Mouse (Mus musculus) hindbrain, embryonic 10.5 days (tissue): Measurements from ENCODE around the gene Tet1. TPM values are rescaled to one million over a fixed set of nuclear protein-coding genes. Genes with fewer than 3 reads are reported as not detected.

Experiments used
- polyA plus RNA-seq: library from polyadenylated mRNA; unstranded; fragments of >200 nt; fragmentation: Nextera tagmentation; extraction: Ambion mirVana; gene quantifications from 2 replicates; pipeline ENCODE4 v1.2.1, GENCODE M21; 2016

The Tet1 gene
- polyA plus RNA-seq, 1 experiment from 2014 or later = 26.7 TPM

Other genes starting within 250 kb of the Tet1 start
- 3.2 and 3.3 TPM in 2 replicates for gene Stox1, start 182.9 kb downstream of the Tet1 start, polyA plus RNA-seq
- 109 and 154 TPM in 2 replicates for gene Ccar1, start 116.7 kb downstream of the Tet1 start, polyA plus RNA-seq
- 9.3 and 9.6 TPM in 2 replicates for gene Slc25a16, start 11.6 kb upstream of the Tet1 start, polyA plus RNA-seq
- gene Dna2, start 38.0 kb upstream of the Tet1 start, polyA plus RNA-seq = 21.0 and 32.2 TPM in 2 replicates
- gene Rufy2, start 71.2 kb upstream of the Tet1 start, polyA plus RNA-seq = 20.6 and 23.4 TPM in 2 replicates
- 193 and 201 TPM in 2 replicates for gene Hnrnph3, start 115.2 kb upstream of the Tet1 start, polyA plus RNA-seq
- 0.52 and 0.88 TPM in 2 replicates for gene Pbld2, start 115.3 kb upstream of the Tet1 start, polyA plus RNA-seq
- 1.6 and 2.0 TPM in 2 replicates for gene Pbld1, start 151.2 kb upstream of the Tet1 start, polyA plus RNA-seq
- gene Atoh7, start 190.7 kb upstream of the Tet1 start, polyA plus RNA-seq = 0.16 and 0.41 TPM in 2 replicates